30 mouse cellular contexts compared by ENCODE assay signal in the genomic region with DNA sequence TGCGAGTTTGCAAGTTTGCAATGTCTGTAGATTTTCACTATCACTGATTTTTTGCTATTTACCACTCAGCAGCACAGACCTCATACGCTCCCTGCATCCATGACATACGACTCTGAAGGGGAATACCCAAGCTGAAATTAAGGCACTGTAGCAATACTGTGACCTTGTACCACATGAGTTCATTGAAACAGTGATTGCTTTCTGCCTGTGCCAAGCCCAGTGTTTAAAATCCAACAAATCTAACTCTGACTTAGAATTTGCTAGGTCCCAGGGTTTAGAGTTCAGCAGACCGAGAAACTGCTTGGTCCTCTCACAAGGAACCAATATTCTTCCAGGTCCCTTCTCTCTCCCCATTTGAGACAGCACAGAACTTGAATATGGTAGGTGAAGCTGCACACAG. TPM values are rescaled to one million over a fixed set of nuclear protein-coding genes. Genes with fewer than 3 reads are reported as not detected.
DNase-seq lines count a peak whose midpoint lies in the region; ATAC-seq and TF ChIP-seq lines count a peak whose summit lies in the region.
"Had no signal": no experiment of that assay in that cellular context is flagged by ENCODE, and none has a peak within 500 bp of the region (broad histone marks: within the 10 kb centered on the region; RNA-seq: fewer than 3 reads in every experiment).

No protein-coding gene starts in this region.

- 73% methylated on average over 4 of the region's 4 CpGs for WGBS in intestine, embryonic 15.5 days
- WGBS in intestine, postnatal 0 days = 65% methylated on average over 4 of the region's 4 CpGs
- WGBS in liver, adult 2 months = 29% methylated on average over 4 of the region's 4 CpGs
- 76% methylated on average over 4 of the region's 4 CpGs for WGBS in liver, embryonic 11.5 days

- H3K9me3 ChIP-seq in intestine, embryonic 15.5 days = no peaks in the 10 kb centered on the region
- no peaks in the 10 kb centered on the region for H3K9me3 ChIP-seq in intestine, postnatal 0 days (ENCODE audit: control insufficient read depth)
- H3K9me3 ChIP-seq in liver, embryonic 11.5 days (ENCODE audit: control insufficient read depth, low read length) = no peaks in the 10 kb centered on the region
- H3K9me3 ChIP-seq: embryonic facial prominence, embryonic 10.5 days; embryonic facial prominence, embryonic 13.5 days; forebrain, embryonic 12.5 days; forebrain, embryonic 15.5 days; heart, embryonic 13.5 days had no signal

- H3K4me2 ChIP-seq in intestine, embryonic 15.5 days (replicated peaks) = no peak overlapping the region
- no peak overlapping the region for H3K4me2 ChIP-seq in intestine, postnatal 0 days (replicated peaks; ENCODE audit: low read depth)
- no peak overlapping the region for H3K4me2 ChIP-seq in liver, embryonic 11.5 days
- H3K4me2 ChIP-seq: embryonic facial prominence, embryonic 13.5 days; forebrain, embryonic 12.5 days; forebrain, embryonic 15.5 days; heart, embryonic 13.5 days; hindbrain, embryonic 14.5 days had no signal

- H3K4me1 ChIP-seq in intestine, embryonic 15.5 days (replicated peaks) = peaks cover 47% of the 10 kb centered on the region
- 0 out of 2 replicates have a peak, but pooled peaks cover 13% of the 10 kb centered on the region for H3K4me1 ChIP-seq in intestine, postnatal 0 days (replicated peaks; ENCODE audit: control insufficient read depth, insufficient read depth, low read length)
- H3K4me1 ChIP-seq in liver, adult 2 months (ENCODE audit: control insufficient read depth, insufficient read depth, low read length) = peaks cover 40% of the 10 kb centered on the region
- H3K4me1 ChIP-seq in liver, embryonic 11.5 days (replicated peaks; ENCODE audit: control insufficient read depth, insufficient read depth, low read length) = peaks cover 26% of the 10 kb centered on the region

- H3K27me3 ChIP-seq in intestine, embryonic 15.5 days (replicated peaks) = no peaks in the 10 kb centered on the region
- no peaks in the 10 kb centered on the region for H3K27me3 ChIP-seq in intestine, postnatal 0 days (replicated peaks; ENCODE audit: control insufficient read depth, insufficient read depth, low read length)
- H3K27me3 ChIP-seq in liver, adult 2 months (ENCODE audit: control insufficient read depth, insufficient read depth, low read length) = no peaks in the 10 kb centered on the region
- no peaks in the 10 kb centered on the region for H3K27me3 ChIP-seq in liver, embryonic 11.5 days (replicated peaks; ENCODE audit: control insufficient read depth, insufficient read depth, low read length)
- H3K27me3 ChIP-seq: embryonic facial prominence, embryonic 13.5 days; forebrain, embryonic 12.5 days; forebrain, embryonic 15.5 days; heart, embryonic 13.5 days had no signal

- no peak overlapping the region for H3K4me3 ChIP-seq in intestine, embryonic 15.5 days (replicated peaks)
- no peak overlapping the region for H3K4me3 ChIP-seq in intestine, postnatal 0 days (ENCODE audit: low read depth, low read length)
- no peak overlapping the region for H3K4me3 ChIP-seq in liver, adult 2 months (ENCODE audit: insufficient read depth, low read depth, low read length)
- no peak overlapping the region for H3K4me3 ChIP-seq in liver, embryonic 11.5 days (ENCODE audit: low read depth, low read length)
- H3K4me3 ChIP-seq: embryonic facial prominence, embryonic 10.5 days; embryonic facial prominence, embryonic 13.5 days; erythroblast, embryonic 14.5 days; forebrain, embryonic 12.5 days; forebrain, embryonic 15.5 days; heart, embryonic 13.5 days had no signal

- DNase-seq in adrenal gland, postnatal 14 days = peak; percentile 30
- no peak for DNase-seq in adrenal gland, adult 8-10 months
- DNase-seq in liver, adult 2 months (ENCODE audit: extremely low read depth, low read depth, low spot score) = peak; percentile 90
- DNase-seq in liver, embryonic 11.5 days (ENCODE audit: low spot score) = no peak
- peak; percentile 19 for DNase-seq in adipocyte (ENCODE audit: low spot score)
- no peak for DNase-seq in gastrocnemius, postnatal 25 days
- DNase-seq: cerebellum, adult 11-12 months; cerebellum, adult 8-10 months; cerebellum, postnatal 10 days; cerebellum, postnatal 36 days; embryo, embryonic 11 days; gastrocnemius, postnatal 10 days; heart, adult 11 months; heart, postnatal 14 days; heart, postnatal 4 days; kidney, adult 11 months had no signal

- TF ChIP-seq CTCF in intestine, postnatal 0 days (IDR thresholded peaks at IDR 0.05; ENCODE audit: low read depth) = no peak
- no peak for TF ChIP-seq CTCF in liver, adult 2 months (IDR thresholded peaks at IDR 0.05; ENCODE audit: low read depth, low read length)

- no peak overlapping the region for H3K9ac ChIP-seq in intestine, embryonic 15.5 days
- no peak overlapping the region for H3K9ac ChIP-seq in intestine, postnatal 0 days (ENCODE audit: low read depth, low read length)
- H3K9ac ChIP-seq in liver, adult 2 months (ENCODE audit: low read depth, low read length) = no peak overlapping the region
- no peak overlapping the region for H3K9ac ChIP-seq in liver, embryonic 11.5 days (ENCODE audit: low read depth, low read length)
- H3K9ac ChIP-seq: embryonic facial prominence, embryonic 13.5 days; forebrain, embryonic 12.5 days; forebrain, embryonic 15.5 days; hindbrain, embryonic 14.5 days had no signal

- H3K27ac ChIP-seq in intestine, embryonic 15.5 days = 0 out of 2 replicates have a peak overlapping the region, but pooled peaks have one; percentile 4
- H3K27ac ChIP-seq in intestine, postnatal 0 days (ENCODE audit: low read depth, low read length) = no peak overlapping the region
- peak overlapping the region; percentile 2; the same call in 1 of the 2 replicates for H3K27ac ChIP-seq in liver, adult 2 months (replicated peaks; ENCODE audit: insufficient read depth, low read depth, low read length)
- no peak overlapping the region for H3K27ac ChIP-seq in liver, embryonic 11.5 days (ENCODE audit: low read depth, low read length)
- H3K27ac ChIP-seq: embryonic facial prominence, embryonic 10.5 days; embryonic facial prominence, embryonic 13.5 days; forebrain, embryonic 12.5 days; forebrain, embryonic 15.5 days; hindbrain, embryonic 14.5 days; hindbrain, postnatal 0 days had no signal

- no peak for TF ChIP-seq POLR2A in liver, adult 2 months (IDR thresholded peaks at IDR 0.05; ENCODE audit: extremely low read depth, insufficient read depth, low read length)

- H3K79me2 ChIP-seq in liver, adult 2 months (ENCODE audit: control insufficient read depth, insufficient read depth, low read length) = peaks cover 54% of the 10 kb centered on the region

- H3K36me3 ChIP-seq in intestine, embryonic 15.5 days = no peaks in the 10 kb centered on the region
- H3K36me3 ChIP-seq in intestine, postnatal 0 days (ENCODE audit: control insufficient read depth, insufficient read depth) = no peaks in the 10 kb centered on the region
- no peaks in the 10 kb centered on the region for H3K36me3 ChIP-seq in liver, adult 2 months (ENCODE audit: control insufficient read depth, insufficient read depth, low read length)
- H3K36me3 ChIP-seq in liver, embryonic 11.5 days (ENCODE audit: control insufficient read depth, insufficient read depth, low read length) = no peaks in the 10 kb centered on the region
- H3K36me3 ChIP-seq: embryonic facial prominence, embryonic 13.5 days; forebrain, embryonic 12.5 days; forebrain, embryonic 15.5 days; heart, embryonic 13.5 days had no signal

- ATAC-seq in intestine, embryonic 15.5 days = no peak
- ATAC-seq in intestine, postnatal 0 days = no peak
- no peak for ATAC-seq in liver, embryonic 11.5 days (replicated peaks; ENCODE audit: low FRiP score)
- ATAC-seq: activated CD4-positive, CD25-positive, alpha-beta regulatory T cell, adult 4 months; CD4-positive, CD25-positive, alpha-beta regulatory T cell, adult 4 months; forebrain, embryonic 15.5 days; hindbrain, postnatal 0 days; inflammation-experienced regulatory T-cells, adult 6 months had no signal

RNA-seq across cellular contexts. Expression of gene Pard3, which starts 26.7 kb away (rescaled TPM):
- 37.8 and 40.2 TPM in 2 replicates for total RNA-seq in adrenal gland, postnatal 14 days (2021)
- 10 to 100 TPM; 43.6 to 52.4 (median 45.8) TPM for total RNA-seq in adrenal gland, adult 8-10 months (2022)
- polyA plus RNA-seq in intestine, embryonic 15.5 days (2015; fragmentation: Nextera tagmentation; extraction: Ambion mirVana) = 24.5 and 25.9 TPM in 2 replicates
- 12.5 and 14.2 TPM in 2 replicates for polyA plus RNA-seq in intestine, postnatal 0 days (2015; fragmentation: Nextera tagmentation; extraction: Ambion mirVana)
- 47.4 and 54.9 TPM in 2 replicates for total RNA-seq in liver, adult 2 months (2014; rRNA removed)
- 61.4 and 62.4 TPM in 2 replicates for polyA plus RNA-seq in liver, adult 2 months (2012; rRNA removed)
- 12.5 and 14.5 TPM in 2 replicates for polyA plus RNA-seq in liver, embryonic 11.5 days (2014; fragmentation: Nextera tagmentation; extraction: Ambion mirVana)
- total RNA-seq in gastrocnemius, postnatal 25 days (2021) = 10 to 100 TPM; 24.0 to 30.0 TPM
- total RNA-seq: MEL had no signal
- polyA plus RNA-seq: inflammation-experienced regulatory T-cells, adult 6 months had no signal

Comparison
In these comparisons a context has a peak if more than half of its experiments do, and no peak if none do; other contexts are left out.
1. DNase-seq: peak in adrenal gland, postnatal 14 days (single experiment), liver, adult 2 months (single experiment) and adipocyte (single experiment); none in adrenal gland, adult 8-10 months (single experiment), liver, embryonic 11.5 days (single experiment) and gastrocnemius, postnatal 25 days (single experiment).
2. H3K27ac ChIP-seq: peak in intestine, embryonic 15.5 days (single experiment) and liver, adult 2 months (single experiment); none in intestine, postnatal 0 days (single experiment) and liver, embryonic 11.5 days (single experiment).